Mouse (Mus musculus): Measurements from ENCODE around the gene Topors. TPM values are rescaled to one million over a fixed set of nuclear protein-coding genes. Genes with fewer than 3 reads are reported as not detected.
A peak's percentile ranks its signal among the peaks of the same experiment; 100 is the strongest.

Topors gene
- polyA plus RNA-seq, 1 experiment: 5.4 TPM

GRCm38 (mm10) chr4:40250984-40251383, 18.7 kb downstream of the Topors start:
- no peak for DNase-seq
- TF ChIP-seq CTCF (conservative IDR thresholded peaks at IDR 0.05; ENCODE audit: insufficient read depth, insufficient read length, low read depth, low read length) (no peak), POLR2A (IDR thresholded peaks at IDR 0.05; ENCODE audit: low read depth, low read length) (no peak)
- 88% methylated on average over 5 of the region's 5 CpGs for WGBS

GRCm38 (mm10) chr4:40244035-40244434, 25.6 kb downstream of the Topors start:
- 83% methylated on average over 8 of the region's 8 CpGs for WGBS
- no peak for DNase-seq
- H3K4me3 ChIP-seq (ENCODE audit: insufficient read depth, low read depth, low read length): no peak overlapping the region
- H3K27me3 ChIP-seq (replicated peaks; ENCODE audit: control insufficient read depth, insufficient read depth, low read length): no peaks in the 10 kb centered on the region
- no peak overlapping the region for H3K27ac ChIP-seq (ENCODE audit: insufficient read depth, low read depth, low read length)
- peaks cover 5% of the 10 kb centered on the region for H3K4me1 ChIP-seq (ENCODE audit: control insufficient read depth, insufficient read depth, low read length)
- H3K36me3 ChIP-seq (ENCODE audit: control insufficient read depth, insufficient read depth, low read length): no peaks in the 10 kb centered on the region
- TF ChIP-seq POLR2A (IDR thresholded peaks at IDR 0.05; ENCODE audit: low read depth, low read length) (no peak), CTCF (conservative IDR thresholded peaks at IDR 0.05; ENCODE audit: insufficient read depth, insufficient read length, low read depth, low read length) (no peak)

More at GRCm38 (mm10) chr4:40250984-40251383, 18.7 kb downstream of the Topors start:
- H3K27ac ChIP-seq (ENCODE audit: insufficient read depth, low read depth, low read length): no peak overlapping the region
- H3K4me3 ChIP-seq (ENCODE audit: insufficient read depth, low read depth, low read length): no peak overlapping the region
- no peaks in the 10 kb centered on the region for H3K36me3 ChIP-seq (ENCODE audit: control insufficient read depth, insufficient read depth, low read length)
- H3K27me3 ChIP-seq (replicated peaks; ENCODE audit: control insufficient read depth, insufficient read depth, low read length): no peaks in the 10 kb centered on the region
- H3K4me1 ChIP-seq (ENCODE audit: control insufficient read depth, insufficient read depth, low read length): no peaks in the 10 kb centered on the region

GRCm38 (mm10) chr4:40243006-40243405, 26.6 kb downstream of the Topors start:
- Histone ChIP-seq H3K27ac (ENCODE audit: insufficient read depth, low read depth, low read length) (no peak overlapping the region), H3K36me3 (ENCODE audit: control insufficient read depth, insufficient read depth, low read length) (no peaks in the 10 kb centered on the region), H3K4me1 (ENCODE audit: control insufficient read depth, insufficient read depth, low read length) (peaks cover 5% of the 10 kb centered on the region), H3K4me3 (ENCODE audit: insufficient read depth, low read depth, low read length) (no peak overlapping the region), H3K27me3 (replicated peaks; ENCODE audit: control insufficient read depth, insufficient read depth, low read length) (no peaks in the 10 kb centered on the region)
- DNase-seq: no peak
- TF ChIP-seq CTCF (conservative IDR thresholded peaks at IDR 0.05; ENCODE audit: insufficient read depth, insufficient read length, low read depth, low read length): no peak
- no peak for TF ChIP-seq POLR2A (IDR thresholded peaks at IDR 0.05; ENCODE audit: low read depth, low read length)
- 88% methylated on average over 4 of the region's 4 CpGs for WGBS

DNA sequence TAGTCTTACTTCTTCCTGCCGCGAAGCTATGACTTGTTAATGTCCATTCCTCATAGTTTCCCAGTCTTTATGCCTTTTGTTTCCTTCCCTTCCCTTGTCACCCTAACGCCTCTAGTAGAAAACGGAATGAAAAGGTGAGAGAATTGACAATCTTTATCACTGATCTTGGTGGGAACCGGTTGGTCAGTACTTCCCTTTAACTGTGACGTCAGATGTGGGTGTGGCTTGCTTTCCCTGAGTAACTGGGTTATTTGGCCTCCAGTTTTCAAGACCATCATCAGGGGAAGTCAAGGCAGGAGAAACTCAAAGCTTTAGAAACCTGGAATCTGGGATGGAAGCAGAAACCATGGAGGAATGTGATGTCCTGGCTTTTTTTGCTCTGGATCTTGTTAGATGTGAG, 27.7 kb downstream of the Topors start:
- Histone ChIP-seq H3K36me3 (ENCODE audit: control insufficient read depth, insufficient read depth, low read length) (no peaks in the 10 kb centered on the region), H3K4me1 (ENCODE audit: control insufficient read depth, insufficient read depth, low read length) (peaks cover 5% of the 10 kb centered on the region), H3K27ac (ENCODE audit: insufficient read depth, low read depth, low read length) (no peak overlapping the region), H3K4me3 (ENCODE audit: insufficient read depth, low read depth, low read length) (no peak overlapping the region), H3K27me3 (replicated peaks; ENCODE audit: control insufficient read depth, insufficient read depth, low read length) (no peaks in the 10 kb centered on the region)
- WGBS: 59% methylated on average over 6 of the region's 6 CpGs
- no peak for TF ChIP-seq POLR2A (IDR thresholded peaks at IDR 0.05; ENCODE audit: low read depth, low read length)
- no peak for TF ChIP-seq CTCF (conservative IDR thresholded peaks at IDR 0.05; ENCODE audit: insufficient read depth, insufficient read length, low read depth, low read length)
- DNase-seq: no peak

DNA sequence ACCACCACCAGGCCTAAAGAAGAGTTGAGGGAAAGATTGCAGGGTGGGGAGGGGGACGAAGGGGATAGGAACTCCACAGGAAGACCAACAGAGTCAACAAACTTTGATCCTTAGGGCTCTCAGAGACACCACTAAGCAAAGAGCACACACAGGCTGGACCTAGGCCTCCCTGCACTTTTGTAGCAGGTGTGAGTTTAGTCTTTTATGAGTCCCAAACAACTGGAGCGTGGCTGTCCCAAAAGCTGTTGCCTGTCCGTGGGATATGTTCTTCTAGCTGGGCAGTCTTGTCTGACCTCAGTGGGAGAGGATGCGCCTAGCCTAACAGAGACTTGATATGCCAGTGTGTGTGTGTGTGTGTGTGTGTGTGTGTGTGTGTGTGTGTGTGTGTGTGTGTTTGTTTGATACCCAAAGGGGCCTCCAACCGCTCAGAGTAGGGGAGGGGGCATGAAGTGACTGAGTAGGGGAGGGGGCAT, 29.3 kb downstream of the Topors start:
- Histone ChIP-seq H3K4me1 (ENCODE audit: control insufficient read depth, insufficient read depth, low read length) (peaks cover 5% of the 10 kb centered on the region), H3K4me3 (ENCODE audit: insufficient read depth, low read depth, low read length) (peak overlapping the region; percentile 100; the same call in 1 of the 2 replicates), H3K27ac (ENCODE audit: insufficient read depth, low read depth, low read length) (peak overlapping the region; percentile 30; the same call in 1 of the 2 replicates), H3K36me3 (ENCODE audit: control insufficient read depth, insufficient read depth, low read length) (no peaks in the 10 kb centered on the region), H3K27me3 (replicated peaks; ENCODE audit: control insufficient read depth, insufficient read depth, low read length) (no peaks in the 10 kb centered on the region)
- no peak for DNase-seq
- TF ChIP-seq POLR2A (IDR thresholded peaks at IDR 0.05; ENCODE audit: low read depth, low read length) (no peak), CTCF (conservative IDR thresholded peaks at IDR 0.05; ENCODE audit: insufficient read depth, insufficient read length, low read depth, low read length) (no peak)
- WGBS: 53% methylated on average over 5 of the region's 5 CpGs

- WGBS: under 1% methylated on average over 35 of the region's 35 CpGs
- DNase-seq: peak; percentile 52
- no peak for TF ChIP-seq POLR2A (IDR thresholded peaks at IDR 0.05; ENCODE audit: low read depth, low read length)
- TF ChIP-seq CTCF (conservative IDR thresholded peaks at IDR 0.05; ENCODE audit: insufficient read depth, insufficient read length, low read depth, low read length): no peak
- no peaks in the 10 kb centered on the region for H3K27me3 ChIP-seq (replicated peaks; ENCODE audit: control insufficient read depth, insufficient read depth, low read length)
- H3K4me3 ChIP-seq (ENCODE audit: insufficient read depth, low read depth, low read length): peak within 1 kb of the TSS; percentile 100
- H3K4me1 ChIP-seq (ENCODE audit: control insufficient read depth, insufficient read depth, low read length): peaks cover 5% of the 10 kb centered on the region
- H3K27ac ChIP-seq (ENCODE audit: insufficient read depth, low read depth, low read length): peak within 1 kb of the TSS; percentile 93
- H3K36me3 ChIP-seq (ENCODE audit: control insufficient read depth, insufficient read depth, low read length): 0 out of 2 replicates have a peak, but pooled peaks cover under 1% of the 10 kb centered on the region
Measured at GRCm38 (mm10) chr4:40239409-40240271, 30.0 kb downstream of the Topors start, which contains the start of gene Ddx58. Gene Ddx58, minus strand, starts transcription at chr4:40239828.
